Mouse (Mus musculus) monocyte, adult 2 months (primary cell): ENCODE data around the gene Mkln1.

Source experiments
- DNase-seq, 2 experiments: peaks; one replicate each; pipeline ENCODE4 v3.0.0; 2022; ENCODE audit warnings: low spot score in 2 of 2, low read depth in 1 of 2

Mkln1 gene

DNA sequence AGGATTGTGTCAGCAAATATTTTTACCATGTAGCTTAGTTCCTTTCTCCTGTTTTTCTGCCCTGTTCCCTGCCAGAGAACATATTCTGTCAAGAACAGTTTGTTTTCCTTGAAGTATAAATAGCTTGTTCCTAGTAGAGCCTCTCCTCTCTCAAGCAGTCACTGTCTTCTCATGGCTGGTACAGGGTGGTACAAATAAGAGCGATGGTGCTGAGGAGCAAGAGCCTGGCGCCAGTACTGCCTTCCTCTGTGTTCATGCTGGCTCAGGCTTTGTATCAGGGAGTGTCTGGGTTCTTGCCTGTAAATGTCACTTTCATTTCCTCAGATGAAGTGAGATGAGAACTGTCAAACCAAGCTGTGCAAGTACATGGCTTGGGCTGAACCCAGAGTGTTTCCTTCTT lies 104.1 kb downstream of the Mkln1 start:
- DNase-seq: no peak

DNA sequence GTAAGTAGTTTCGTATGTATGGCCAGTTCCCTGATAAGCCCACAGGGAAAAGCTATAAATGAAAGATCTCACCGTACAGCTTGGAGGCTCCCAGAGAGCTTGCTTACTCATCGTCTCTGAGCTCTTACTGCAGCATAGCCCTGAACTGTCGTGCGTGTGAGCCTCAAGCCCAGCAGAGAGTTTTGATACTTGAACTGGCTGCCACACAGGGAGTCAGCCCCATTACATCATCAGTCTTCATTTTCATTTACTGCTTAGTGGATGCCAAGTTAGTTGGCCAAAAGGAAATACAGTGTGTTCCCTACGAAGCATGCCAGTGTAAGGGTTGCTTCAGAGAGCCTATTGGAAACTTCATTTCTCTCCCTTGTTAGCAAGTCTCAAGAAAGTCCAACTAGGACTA lies 115.2 kb downstream of the Mkln1 start:
- no peak for DNase-seq

- DNase-seq: no peak
Observed at GRCm38 (mm10) chr6:31517681-31518337, 119.3 kb downstream of the Mkln1 start.

DNA sequence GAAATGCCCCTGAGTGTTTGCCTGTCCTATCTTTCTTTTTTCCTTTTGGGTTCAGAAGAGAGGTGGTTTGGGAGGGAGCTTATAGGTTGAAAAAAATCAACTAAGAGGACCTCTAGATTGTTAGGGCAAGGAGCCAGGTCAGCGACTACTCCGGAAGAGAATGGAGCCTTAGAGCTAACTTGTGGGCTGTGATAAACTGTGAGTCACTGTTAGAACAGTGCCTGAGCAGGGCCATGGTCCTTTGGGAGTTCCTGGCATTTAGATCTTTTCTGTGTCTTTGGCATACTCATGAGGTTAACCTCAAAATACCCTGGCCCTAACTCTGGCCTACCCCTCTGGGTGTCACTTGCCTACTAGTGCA lies 119.8 kb downstream of the Mkln1 start:
- DNase-seq: no peak

GRCm38 (mm10) chr6:31519001-31519471 lies 120.5 kb downstream of the Mkln1 start:
- no peak for DNase-seq

DNA sequence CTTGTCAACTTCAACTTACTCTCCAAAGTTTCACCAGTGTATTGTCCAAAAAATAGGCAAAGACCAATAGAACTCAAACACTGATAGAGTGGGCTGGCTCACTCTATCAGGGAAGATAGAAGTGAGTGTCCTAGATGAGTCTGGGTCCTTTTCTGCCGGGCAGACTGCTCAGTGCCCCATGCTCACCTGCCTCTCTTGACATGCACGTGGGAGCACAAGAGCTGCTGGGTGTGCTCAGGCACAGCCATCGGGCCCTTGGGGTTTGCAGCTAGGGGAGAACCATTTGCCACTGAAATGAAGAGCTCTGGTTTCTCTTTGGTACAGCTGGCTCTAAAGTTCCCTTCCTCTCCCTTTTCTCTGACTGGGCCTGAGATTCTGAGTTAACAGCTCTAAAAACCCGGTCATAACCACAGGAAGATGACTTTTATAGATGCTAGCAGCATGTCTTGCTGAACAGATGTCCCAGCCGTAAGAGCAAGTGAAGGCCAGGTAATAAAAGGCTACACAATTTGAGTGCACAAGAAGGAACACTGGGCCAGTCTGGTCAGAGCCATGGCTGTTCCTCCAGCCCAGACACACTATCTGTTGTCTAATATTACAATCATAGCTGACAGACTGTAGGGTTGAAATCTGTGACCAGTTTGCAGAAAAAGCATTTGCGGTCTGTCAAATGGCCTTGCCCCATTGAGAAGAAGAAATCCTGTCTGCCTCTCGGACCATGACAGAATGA lies 122.1 kb downstream of the Mkln1 start:
- DNase-seq: no peak

GRCm38 (mm10) chr6:31521491-31522355 lies 123.2 kb downstream of the Mkln1 start:
- DNase-seq: no peak

DNA sequence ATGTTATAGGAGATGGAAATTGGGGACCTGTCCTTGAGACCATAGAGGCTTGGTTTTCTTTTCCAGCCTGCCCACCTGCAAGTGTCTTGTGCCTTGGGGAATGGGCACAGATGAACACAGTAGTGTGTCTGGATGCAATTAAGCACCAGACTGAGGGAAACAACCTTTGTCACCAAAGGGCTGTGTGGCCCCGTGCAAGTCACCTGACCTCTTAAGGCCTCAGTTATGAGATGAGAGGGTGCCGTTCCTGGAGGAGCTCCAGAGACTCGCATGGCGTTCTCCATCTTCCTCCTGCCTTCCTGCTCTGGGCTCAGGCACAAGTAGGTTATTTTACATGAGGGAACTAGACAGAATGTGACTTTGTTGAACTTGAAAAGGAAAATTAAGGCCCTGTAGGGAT lies 123.9 kb downstream of the Mkln1 start:
- no peak for DNase-seq

GRCm38 (mm10) chr6:31523039-31523438 lies 124.5 kb downstream of the Mkln1 start:
- DNase-seq: no peak

DNA sequence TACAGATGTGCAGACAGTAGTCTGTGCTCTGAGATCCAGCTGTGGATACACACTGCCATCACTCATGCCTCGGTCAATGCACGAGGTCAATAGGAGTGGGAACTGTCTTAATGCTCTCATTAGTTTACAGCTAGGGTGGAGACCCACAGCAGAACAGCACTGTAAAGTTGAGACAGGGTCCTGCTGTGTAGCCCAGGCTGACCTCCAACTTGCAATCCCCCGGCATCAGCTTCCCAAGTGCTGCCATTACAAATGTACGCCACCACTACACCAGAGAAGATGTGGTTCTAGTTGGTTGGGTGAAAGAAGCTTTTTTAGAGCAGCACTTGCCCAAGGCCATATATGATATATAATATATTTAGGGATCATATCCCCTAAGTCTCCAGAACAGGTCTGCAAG lies 125.1 kb downstream of the Mkln1 start:
- no peak for DNase-seq

DNA sequence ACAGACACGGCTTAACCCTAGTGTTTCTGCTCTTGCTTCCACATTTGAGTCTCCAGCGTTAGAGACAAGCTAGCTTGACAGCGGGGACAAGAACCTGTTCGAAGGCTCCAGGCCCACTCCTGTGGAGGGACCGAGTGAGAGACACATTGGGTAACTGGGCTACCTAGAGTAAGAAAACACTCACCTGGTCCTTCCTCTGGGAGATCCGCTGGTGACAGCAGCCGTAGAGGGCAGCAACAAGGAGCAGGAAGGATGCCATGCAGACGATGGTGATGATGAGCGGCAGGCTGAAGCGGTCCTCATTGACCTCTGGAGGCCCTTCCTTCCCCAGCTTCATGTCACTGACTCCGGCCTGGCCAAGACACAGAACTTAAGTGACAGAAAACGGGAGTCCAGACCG lies 125.6 kb downstream of the Mkln1 start:
- DNase-seq: no peak

DNA sequence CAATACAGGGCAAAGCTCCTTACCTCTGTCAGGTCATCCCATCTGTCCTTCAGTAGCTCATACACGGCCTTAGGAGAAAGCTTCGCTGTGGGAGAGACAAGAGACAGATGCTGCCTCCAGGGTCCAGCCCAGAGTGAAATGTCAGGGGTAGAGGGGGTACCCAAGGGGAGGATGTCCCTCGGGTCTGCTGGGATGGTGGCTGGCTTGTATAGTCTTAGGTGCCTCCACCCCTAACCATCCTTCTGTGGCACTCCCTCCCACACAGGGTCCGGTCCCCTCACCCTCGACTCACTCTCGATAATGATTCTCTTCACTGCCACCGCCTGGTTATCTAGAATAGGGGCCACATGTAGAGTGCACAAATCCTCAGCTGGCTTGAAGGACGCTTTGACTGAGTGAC lies 126.1 kb downstream of the Mkln1 start:
- DNase-seq: no peak

DNA sequence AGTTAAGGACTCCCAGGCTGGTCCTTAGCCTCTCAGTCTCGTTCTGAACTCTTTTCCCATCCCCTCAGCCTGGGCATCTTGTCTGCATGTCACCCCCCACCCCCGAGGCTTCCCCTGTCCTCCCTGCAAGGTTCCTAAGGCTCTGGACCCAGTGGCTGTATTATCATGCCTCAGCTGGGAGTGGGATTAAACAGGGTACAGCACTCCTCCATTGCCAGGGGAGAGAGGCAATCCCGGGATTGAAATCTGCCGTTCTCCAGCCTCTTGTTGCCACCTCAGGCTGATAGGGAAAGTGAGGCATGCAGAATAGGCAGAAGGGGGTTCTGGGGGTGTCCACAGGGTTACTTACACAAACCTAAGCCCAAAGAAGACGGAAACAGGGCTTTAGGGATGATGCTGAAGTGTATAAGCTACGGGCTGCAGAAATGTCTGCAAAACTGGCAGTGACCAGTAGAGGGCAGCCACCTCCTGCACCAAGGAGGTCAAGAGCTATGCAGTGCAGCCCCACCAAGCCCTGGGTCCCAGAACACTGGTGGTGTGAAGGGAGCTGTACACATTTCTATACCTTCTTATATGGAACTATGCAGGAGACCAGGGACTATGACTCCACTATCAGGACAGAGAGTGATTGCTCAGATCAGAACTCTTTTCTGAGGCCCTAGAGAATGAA lies 126.8 kb downstream of the Mkln1 start:
- DNase-seq: no peak

DNA sequence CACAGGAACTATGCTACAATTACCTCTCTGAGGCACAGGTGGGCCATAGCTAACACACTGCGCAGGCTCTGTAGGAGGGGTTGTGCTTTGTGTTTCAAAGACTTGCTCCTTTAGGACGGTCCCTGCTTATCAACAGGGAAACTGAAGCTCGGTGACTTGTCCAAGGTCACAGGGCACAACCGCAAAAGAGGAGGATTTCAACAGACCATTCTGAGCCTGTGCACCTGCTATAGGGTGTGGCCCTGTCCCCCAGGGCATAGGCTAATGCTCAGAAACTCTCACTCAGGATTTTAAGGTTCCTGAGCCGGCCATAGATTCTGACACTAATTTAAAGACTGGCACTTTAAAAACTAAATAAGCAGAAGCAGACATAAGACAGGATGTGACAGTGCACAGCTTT lies 128.4 kb downstream of the Mkln1 start:
- no peak for DNase-seq

GRCm38 (mm10) chr6:31527897-31528296 lies 129.4 kb downstream of the Mkln1 start:
- no peak for DNase-seq

DNA sequence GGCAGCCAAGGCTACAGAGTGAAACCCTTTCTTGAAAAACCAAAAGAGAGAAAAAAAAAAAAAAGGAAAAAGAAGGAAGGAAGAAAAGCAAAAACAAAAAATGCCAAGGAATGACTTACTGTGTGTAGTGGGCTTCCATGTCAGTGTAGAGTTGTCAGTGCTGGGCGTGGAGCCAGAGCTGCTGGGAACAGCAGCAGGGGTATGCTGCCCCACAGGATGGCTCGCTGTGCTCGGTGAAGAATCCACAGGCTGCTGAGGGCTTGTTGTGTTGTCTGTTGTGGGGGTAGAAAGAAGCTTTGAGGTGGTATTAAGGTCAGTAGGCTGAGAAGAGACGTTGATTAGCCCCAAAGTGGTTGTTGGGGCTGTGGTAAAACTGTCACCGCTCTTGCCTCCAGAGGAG lies 129.8 kb downstream of the Mkln1 start:
- DNase-seq: no peak

- DNase-seq: no peak
Observed at GRCm38 (mm10) chr6:31531880-31532279, 133.3 kb downstream of the Mkln1 start.

DNA sequence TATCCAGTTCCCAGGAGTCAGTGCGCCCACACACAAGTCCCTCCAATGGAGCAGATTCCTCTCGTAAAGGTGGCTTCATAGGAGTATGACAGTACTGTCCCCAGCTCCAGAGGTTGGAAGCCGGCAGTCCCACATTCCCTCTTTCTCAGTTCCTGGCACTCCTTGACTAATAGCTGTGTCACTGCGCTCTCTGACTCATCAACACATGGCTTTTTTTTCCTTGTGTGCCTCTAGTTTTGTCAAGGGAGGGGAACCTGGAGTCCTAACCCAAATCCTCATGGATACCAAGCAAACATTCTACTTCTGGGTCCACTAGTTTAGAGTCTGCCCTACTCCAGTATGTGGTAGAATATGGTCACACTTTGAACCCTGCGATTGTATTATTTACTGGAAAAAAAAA lies 136.2 kb downstream of the Mkln1 start:
- DNase-seq: no peak

DNA sequence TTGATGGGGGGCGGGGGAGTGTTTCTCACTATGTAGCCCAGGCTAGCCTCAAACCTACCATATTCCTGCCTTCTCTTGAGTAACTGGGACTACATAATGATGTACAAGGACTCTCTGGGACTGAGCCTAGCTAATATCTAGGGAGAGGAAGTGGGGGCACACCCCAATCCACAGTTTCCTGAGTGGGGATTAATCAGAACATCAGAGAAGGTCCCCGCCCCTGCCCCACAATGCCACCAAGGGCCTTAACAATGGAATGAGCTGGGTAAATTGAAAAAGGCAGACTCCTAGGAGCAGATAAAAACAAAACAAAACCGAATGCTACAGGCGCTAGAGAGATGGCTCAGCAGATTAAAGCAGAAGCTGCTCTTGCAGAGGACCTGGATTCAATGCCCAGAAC lies 138.7 kb downstream of the Mkln1 start:
- no peak for DNase-seq

DNA sequence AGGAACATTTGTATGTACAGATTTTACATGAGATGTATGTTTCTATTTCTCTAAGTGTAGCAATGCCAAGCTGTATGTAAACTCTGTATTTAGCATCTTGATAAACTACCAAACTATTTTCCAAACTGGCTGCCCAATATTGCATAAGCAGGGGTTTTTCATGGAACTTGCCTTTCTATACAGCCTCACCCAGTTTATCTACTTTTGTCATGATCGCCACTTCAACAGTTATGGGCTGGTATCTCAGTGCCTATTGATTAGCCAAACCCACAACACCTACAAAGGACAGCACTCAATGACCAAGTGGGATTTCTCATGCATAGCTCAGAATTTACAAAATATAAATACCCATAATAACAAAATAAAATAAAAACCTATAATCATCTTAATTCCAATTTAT lies 139.6 kb downstream of the Mkln1 start:
- no peak for DNase-seq

- no peak for DNase-seq
Observed at GRCm38 (mm10) chr6:31540018-31540417, 141.5 kb downstream of the Mkln1 start.
